Mouse (Mus musculus): Measurements from ENCODE around the gene Gm45233. TPM values are rescaled to one million over a fixed set of nuclear protein-coding genes. Genes with fewer than 3 reads are reported as not detected.

Gene Gm45233
- polyA plus RNA-seq, 1 experiment from 2014 or later: not detected

DNA sequence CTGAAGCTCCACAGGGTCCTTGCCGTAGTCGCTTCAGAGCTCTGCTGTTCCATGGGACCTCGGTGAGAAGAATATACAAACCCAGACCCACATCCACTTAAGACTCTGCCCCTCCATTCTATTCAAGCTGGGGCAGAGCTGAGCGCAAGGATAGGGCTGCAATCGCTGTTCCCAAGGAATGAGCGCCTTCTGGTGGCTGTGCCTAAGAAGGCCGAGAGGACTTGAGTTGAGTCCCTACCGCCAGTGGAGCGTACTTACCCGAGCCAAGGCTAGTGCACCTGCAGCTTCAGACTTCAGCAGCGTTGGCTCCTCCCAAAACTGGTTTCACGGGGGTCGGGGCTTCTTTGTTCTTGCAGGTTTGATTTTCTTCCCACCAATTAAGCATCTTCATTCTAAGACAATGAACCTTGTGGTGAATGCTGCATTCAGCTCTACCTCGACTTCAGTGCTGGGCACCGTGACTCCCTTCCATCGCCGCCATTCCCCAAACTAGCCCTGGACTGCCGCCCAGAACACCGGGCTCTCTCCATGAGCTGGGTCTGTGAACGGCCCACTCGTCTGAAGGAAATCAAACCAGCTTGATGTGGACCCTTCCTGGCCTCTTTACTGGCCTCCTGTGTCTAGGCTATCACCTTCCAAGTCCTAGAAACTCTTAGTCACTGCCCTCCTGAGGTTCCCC is 51.6 kb downstream of the Gm45233 start:
- Histone ChIP-seq H3K27ac (no peak overlapping the region), H3K36me3 (ENCODE audit: inconsistent target) (no peaks in the 10 kb centered on the region), H3K4me3 (ENCODE audit: inconsistent target) (no peak overlapping the region), H3K79me2 (ENCODE audit: inconsistent target) (no peaks in the 10 kb centered on the region)
- WGBS (ENCODE audit: missing documents): 20% methylated on average over 21 of the region's 21 CpGs

DNA sequence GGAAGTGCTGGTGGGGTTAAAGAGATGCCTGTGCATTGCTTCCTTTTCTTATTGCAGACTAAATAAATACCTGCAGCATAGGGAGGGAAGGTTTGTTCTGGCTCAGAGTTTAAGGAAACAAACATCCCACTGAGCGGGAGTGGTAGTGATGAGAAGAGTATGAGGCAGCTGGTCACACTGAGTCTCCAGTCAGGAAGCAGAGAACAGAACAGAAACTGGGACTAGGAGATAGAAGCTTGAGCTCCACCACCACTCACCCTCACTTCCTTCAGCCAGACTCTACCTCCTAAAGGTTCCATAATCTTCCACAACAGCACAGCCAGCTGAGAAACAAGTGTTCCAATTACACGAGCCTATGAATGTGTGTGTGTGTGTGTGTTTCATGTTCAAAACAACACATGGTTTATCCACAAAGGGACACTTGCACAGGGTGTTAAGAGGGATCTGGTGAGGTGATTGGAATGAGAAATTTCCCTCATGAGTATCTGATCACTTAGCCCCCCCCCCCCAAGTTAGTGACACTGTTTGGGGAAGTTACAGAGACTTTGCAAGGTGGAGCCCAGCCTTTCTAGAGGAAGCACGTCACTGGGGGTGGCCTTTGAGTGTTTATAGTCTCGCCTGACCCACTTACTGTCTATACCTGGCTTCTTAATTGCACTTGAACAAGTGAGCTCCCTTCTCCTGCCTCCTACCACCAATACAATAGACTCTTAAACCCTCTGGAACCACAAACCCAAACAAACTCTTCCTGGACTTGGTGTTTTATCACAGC is 68.0 kb downstream of the Gm45233 start:
- H3K79me2 ChIP-seq (ENCODE audit: inconsistent target): no peaks in the 10 kb centered on the region
- H3K4me3 ChIP-seq (ENCODE audit: inconsistent target): no peak overlapping the region
- H3K36me3 ChIP-seq (ENCODE audit: inconsistent target): no peaks in the 10 kb centered on the region
- H3K27ac ChIP-seq: no peak overlapping the region
- 22% methylated on average over 4 of the region's 4 CpGs for WGBS (ENCODE audit: missing documents)

DNA sequence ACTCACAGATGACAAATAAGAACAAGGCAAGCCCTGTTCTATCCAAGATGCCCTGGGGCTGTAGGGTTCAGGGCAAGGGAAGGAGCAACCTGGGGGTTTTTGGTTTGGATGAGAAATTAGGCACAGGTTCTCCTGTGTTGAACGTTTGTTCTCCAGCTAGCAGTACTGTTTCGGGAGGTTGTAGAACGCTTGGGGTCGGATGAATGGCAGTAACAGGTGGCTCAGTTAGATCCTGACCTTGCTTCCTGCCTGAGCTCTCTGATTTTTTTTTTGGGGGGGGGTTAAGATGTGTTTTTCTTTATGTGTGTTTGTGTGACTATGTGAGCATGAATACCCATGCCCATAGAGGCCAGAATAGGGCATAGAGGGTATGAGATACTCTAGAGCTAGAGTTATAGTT is 68.6 kb downstream of the Gm45233 start:
- Histone ChIP-seq H3K79me2 (ENCODE audit: inconsistent target) (no peaks in the 10 kb centered on the region), H3K27ac (no peak overlapping the region), H3K36me3 (ENCODE audit: inconsistent target) (no peaks in the 10 kb centered on the region), H3K4me3 (ENCODE audit: inconsistent target) (no peak overlapping the region)
- WGBS (ENCODE audit: missing documents): 93% methylated on average over 4 of the region's 4 CpGs

Other genes starting within 250 kb of the Gm45233 start
- 14.7 to 18.7 TPM (median 16.7 TPM) in 3 replicates for gene Zfp715, start 130.8 kb upstream of the Gm45233 start, polyA plus RNA-seq (2018)
- 0.35 to 0.52 TPM (median 0.43 TPM) in 3 replicates for gene Siglecf, start 92.8 kb upstream of the Gm45233 start, polyA plus RNA-seq (2018)
- 0.11 TPM in 1 of 3 replicates, not detected in the others for gene Siglecg, start 35.9 kb upstream of the Gm45233 start, polyA plus RNA-seq (2018)
- gene Lim2, start 16.5 kb upstream of the Gm45233 start, polyA plus RNA-seq (2018): not detected in 3 replicates
- 0.26 TPM in 1 of 3 replicates, not detected in the others for gene Nkg7, start 7.1 kb upstream of the Gm45233 start, polyA plus RNA-seq (2018)
- not detected in 3 replicates for gene Cldnd2, start 3.3 kb upstream of the Gm45233 start, polyA plus RNA-seq (2018)
- 113 to 175 TPM (median 166 TPM) in 3 replicates for gene Etfb, start within 50 bp of the Gm45233 start, polyA plus RNA-seq (2018)
- gene Vsig10l, start 19.0 kb downstream of the Gm45233 start, polyA plus RNA-seq (2018): 3.1 to 3.5 TPM (median 3.2 TPM) in 3 replicates
- gene Iglon5, start 45.9 kb downstream of the Gm45233 start, polyA plus RNA-seq (2018): not detected in 3 replicates
- gene 4931406B18Rik, start 61.8 kb downstream of the Gm45233 start, polyA plus RNA-seq (2018): not detected in 3 replicates
- 13.2 to 32.1 TPM (median 13.4 TPM) in 3 replicates for gene Cd33, start 100.3 kb downstream of the Gm45233 start, polyA plus RNA-seq (2018)
- gene Zfp658, start 118.1 kb downstream of the Gm45233 start, polyA plus RNA-seq (2018): 1.5 to 2.7 TPM (median 2.5 TPM) in 3 replicates
- 1.9 to 2.7 TPM (median 2.5 TPM) in 3 replicates for gene Zfp719, start 135.5 kb downstream of the Gm45233 start, polyA plus RNA-seq (2018)
- not detected in 3 replicates for gene Zfp819, start 163.0 kb downstream of the Gm45233 start, polyA plus RNA-seq (2018)
- gene Ceacam18, start 190.6 kb downstream of the Gm45233 start, polyA plus RNA-seq (2018): not detected in 3 replicates
- gene Siglece, start 216.0 kb downstream of the Gm45233 start, polyA plus RNA-seq (2018): 0.73 to 2.4 TPM (median 0.83 TPM) in 3 replicates
- gene Ctu1, start 227.9 kb downstream of the Gm45233 start, polyA plus RNA-seq (2018): 2.6 to 6.7 TPM (median 4.7 TPM) in 3 replicates
- not detected in 3 replicates for gene Klk14, start 246.3 kb downstream of the Gm45233 start, polyA plus RNA-seq (2018)